Mouse (Mus musculus): Measurements from ENCODE around the gene Parvb.

- TF ChIP-seq POLR2A (IDR thresholded peaks at IDR 0.05; ENCODE audit: control insufficient read depth, low read depth, low read length) (no peak), CTCF (IDR thresholded peaks at IDR 0.05; ENCODE audit: control insufficient read depth, insufficient read depth, insufficient replicate concordance, low read depth, low read length) (no peak)
Measured at GRCm38 (mm10) chr15:84300591-84300990, 68.7 kb downstream of the Parvb start.

Data from testis, adult 2 months (tissue).